Mouse (Mus musculus) CH12.LX (cell line): Measurements from ENCODE around the gene C2. TPM values are rescaled to one million over a fixed set of nuclear protein-coding genes. Genes with fewer than 3 reads are reported as not detected.

Experiments
- DNase-seq: peaks from one replicate; pipeline ENCODE4 v3.0.0-alpha.2; 2013; ENCODE audit errors: extremely low read depth
- H3K27ac ChIP-seq: 2 replicates; pipeline ENCODE4 v1.5.1; 2012; ENCODE audit warnings: low read depth, mild to moderate bottlenecking, control low read depth, moderate library complexity; ENCODE audit not compliant: insufficient read depth
- H3K27me3 ChIP-seq: replicated peaks from 2 replicates; pipeline ENCODE3; 2012; ENCODE audit warnings: inconsistent platforms
- H3K36me3 ChIP-seq, 2 experiments: replicated peaks in 1 of 2; 2 replicates each; pipeline versions ENCODE3 to v1.6.1; 2012; ENCODE audit warnings: inconsistent platforms in 1 of 2, low read length in 1 of 2, mild to moderate bottlenecking in 1 of 2, mixed read lengths in 1 of 2, moderate library complexity in 1 of 2; ENCODE audit not compliant: control insufficient read depth in 1 of 2, insufficient read depth in 1 of 2
- H3K4me1 ChIP-seq, 2 experiments: 2 replicates each; pipeline ENCODE4 v1.6.1; 2012; ENCODE audit warnings: inconsistent platforms in 1 of 2, moderate library complexity in 1 of 2; ENCODE audit not compliant: insufficient read depth in 2 of 2, control insufficient read depth in 1 of 2
- H3K4me2 ChIP-seq: 2 replicates; pipeline ENCODE4 v1.6.1; 2012; ENCODE audit warnings: low read depth, mild to moderate bottlenecking, control low read depth; ENCODE audit not compliant: poor library complexity, insufficient read depth, severe bottlenecking
- H3K4me3 ChIP-seq, 3 experiments: fragments of 150-350 bp in 1 of 3; sonication (generic) in 1 of 3; replicated peaks in 1 of 3; 2 replicates each; pipeline versions ENCODE3 to v1.5.1; 2011 to 2012; ENCODE audit warnings: low read depth in 2 of 3, low read length in 2 of 3, mild to moderate bottlenecking in 2 of 3, moderate library complexity in 2 of 3, control low read depth in 1 of 3, improper control_type of control experiment in 1 of 3, inconsistent platforms in 1 of 3, mixed read lengths in 1 of 3; ENCODE audit not compliant: poor library complexity in 1 of 3
- H3K79me2 ChIP-seq: replicated peaks from 2 replicates; pipeline ENCODE4 v1.6.1; 2012; ENCODE audit warnings: mild to moderate bottlenecking, moderate library complexity; ENCODE audit not compliant: control insufficient read depth, poor library complexity, insufficient read depth, severe bottlenecking; ENCODE audit errors: extremely low read depth
- H3K9ac ChIP-seq: 2 replicates; pipeline ENCODE4 v1.6.1; 2012; ENCODE audit warnings: low read depth, mild to moderate bottlenecking, control low read depth, moderate library complexity; ENCODE audit not compliant: insufficient read depth
- H3K9me3 ChIP-seq: replicated peaks from 2 replicates; pipeline ENCODE3; 2012; ENCODE audit warnings: low read length, inconsistent platforms, mixed read lengths
- BHLHE40 ChIP-seq: IDR thresholded peaks from 2 replicates; pipeline ENCODE4 v1.6.1; 2011; ENCODE audit warnings: mild to moderate bottlenecking, low read depth, low read length, improper control_type of control experiment
- CHD1 ChIP-seq: IDR thresholded peaks from 2 replicates; pipeline ENCODE4 v1.6.1; 2012; ENCODE audit warnings: low read depth, low read length, improper control_type of control experiment, inconsistent platforms
- CHD2 ChIP-seq: IDR thresholded peaks from 2 replicates; pipeline ENCODE4 v1.6.1; 2011; ENCODE audit warnings: low read length, improper control_type of control experiment
- CTCF ChIP-seq, 2 experiments: IDR thresholded peaks in 1 of 2; conservative IDR thresholded peaks in 1 of 2; 2 replicates each; pipeline ENCODE4 v1.5.1; 2011 to 2012; ENCODE audit warnings: low read depth in 2 of 2, low read length in 2 of 2, improper control_type of control experiment in 1 of 2, inconsistent platforms in 1 of 2, mild to moderate bottlenecking in 1 of 2, moderate library complexity in 1 of 2
- E2F4 ChIP-seq: IDR thresholded peaks from 2 replicates; pipeline ENCODE4 v1.6.1; 2011; ENCODE audit warnings: low read depth, low read length, improper control_type of control experiment; ENCODE audit not compliant: insufficient replicate concordance
- ELF1 ChIP-seq: IDR thresholded peaks from 2 replicates; pipeline ENCODE4 v1.6.1; 2014; ENCODE audit warnings: low read depth, mild to moderate bottlenecking, inconsistent platforms, low read length, improper control_type of control experiment
- EP300 ChIP-seq: IDR thresholded peaks from 2 replicates; pipeline ENCODE4 v1.6.1; 2011; ENCODE audit warnings: low read length, improper control_type of control experiment
- ETS1 ChIP-seq: conservative IDR thresholded peaks from 2 replicates; pipeline ENCODE4 v1.6.1; 2012; ENCODE audit warnings: low read depth, mild to moderate bottlenecking, inconsistent platforms, low read length, improper control_type of control experiment, moderate library complexity
- GABPA ChIP-seq: IDR thresholded peaks from 2 replicates; pipeline ENCODE4 v1.6.1; 2012; ENCODE audit warnings: low read depth, low read length, improper control_type of control experiment, inconsistent platforms; ENCODE audit not compliant: insufficient replicate concordance
- HCFC1 ChIP-seq: IDR thresholded peaks from 2 replicates; pipeline ENCODE4 v1.6.1; 2012; ENCODE audit warnings: low read depth, mild to moderate bottlenecking, inconsistent platforms, low read length, improper control_type of control experiment
- IRF4 ChIP-seq: IDR thresholded peaks from 2 replicates; pipeline ENCODE4 v1.6.1; 2014; ENCODE audit warnings: low read depth, mild to moderate bottlenecking, inconsistent platforms, low read length, improper control_type of control experiment
- JUN ChIP-seq: IDR thresholded peaks from 2 replicates; pipeline ENCODE4 v1.6.1; 2011; ENCODE audit warnings: low read depth, mild to moderate bottlenecking, low read length, improper control_type of control experiment, moderate library complexity; ENCODE audit not compliant: insufficient read depth
- JUND ChIP-seq: conservative IDR thresholded peaks from 2 replicates; pipeline ENCODE4 v1.6.1; 2011; ENCODE audit warnings: low read depth, low read length, improper control_type of control experiment
- KAT2A ChIP-seq: IDR thresholded peaks from 2 replicates; pipeline ENCODE4 v1.6.1; 2012; ENCODE audit warnings: low read length, improper control_type of control experiment, inconsistent platforms; ENCODE audit not compliant: insufficient replicate concordance
- MAFK ChIP-seq: IDR thresholded peaks from 2 replicates; pipeline ENCODE4 v1.6.1; 2011; ENCODE audit warnings: low read length, improper control_type of control experiment; ENCODE audit not compliant: insufficient replicate concordance
- MAX ChIP-seq: IDR thresholded peaks from 2 replicates; pipeline ENCODE4 v1.6.1; 2011; ENCODE audit warnings: low read length, improper control_type of control experiment
- MAZ ChIP-seq: IDR thresholded peaks from 2 replicates; pipeline ENCODE4 v1.6.1; 2012; ENCODE audit warnings: low read depth, mild to moderate bottlenecking, inconsistent platforms, low read length, improper control_type of control experiment, moderate library complexity
- MEF2A ChIP-seq: IDR thresholded peaks from 2 replicates; pipeline ENCODE4 v1.6.1; 2014; ENCODE audit warnings: low read depth, mild to moderate bottlenecking, inconsistent platforms, low read length, improper control_type of control experiment, borderline replicate concordance
- MXI1 ChIP-seq: IDR thresholded peaks from 2 replicates; pipeline ENCODE4 v1.6.1; 2011; ENCODE audit warnings: mild to moderate bottlenecking, low read depth, low read length, improper control_type of control experiment
- MYC ChIP-seq: IDR thresholded peaks from 2 replicates; pipeline ENCODE4 v1.6.1; 2011; ENCODE audit warnings: low read depth, mild to moderate bottlenecking, improper control_type of control experiment, low read length
- NELFE ChIP-seq: IDR thresholded peaks from 2 replicates; pipeline ENCODE4 v1.6.1; 2011; ENCODE audit warnings: low read depth, low read length, improper control_type of control experiment
- NRF1 ChIP-seq: IDR thresholded peaks from 2 replicates; pipeline ENCODE4 v1.6.1; 2014; ENCODE audit warnings: low read depth, mild to moderate bottlenecking, inconsistent platforms, low read length, improper control_type of control experiment, moderate library complexity
- PAX5 ChIP-seq: IDR thresholded peaks from 2 replicates; pipeline ENCODE4 v1.6.1; 2012; ENCODE audit warnings: low read length, inconsistent platforms, mixed read lengths
- POLR2A ChIP-seq: IDR thresholded peaks from 2 replicates; pipeline ENCODE4 v1.6.1; 2011; ENCODE audit warnings: low read depth, mild to moderate bottlenecking, improper control_type of control experiment, low read length
- POLR2AphosphoS2 ChIP-seq: IDR thresholded peaks from 2 replicates; pipeline ENCODE4 v1.6.1; 2011; ENCODE audit warnings: low read depth, low read length, improper control_type of control experiment
- RAD21 ChIP-seq: IDR thresholded peaks from 2 replicates; pipeline ENCODE4 v1.6.1; 2011; ENCODE audit warnings: low read depth, mild to moderate bottlenecking, low read length, improper control_type of control experiment, moderate library complexity
- RCOR1 ChIP-seq: conservative IDR thresholded peaks from 2 replicates; pipeline ENCODE4 v1.6.1; 2012; ENCODE audit warnings: low read depth, mild to moderate bottlenecking, inconsistent platforms, low read length, improper control_type of control experiment
- SIN3A ChIP-seq: IDR thresholded peaks from 2 replicates; pipeline ENCODE4 v1.6.1; 2012; ENCODE audit warnings: low read length, improper control_type of control experiment, inconsistent platforms
- SMC3 ChIP-seq: IDR thresholded peaks from 2 replicates; pipeline ENCODE4 v1.6.1; 2011; ENCODE audit warnings: low read depth, low read length, improper control_type of control experiment
- TBP ChIP-seq: conservative IDR thresholded peaks from 2 replicates; pipeline ENCODE4 v1.6.1; 2011; ENCODE audit warnings: low read depth, low read length, improper control_type of control experiment
- TCF12 ChIP-seq: IDR thresholded peaks from 2 replicates; pipeline ENCODE4 v1.6.1; 2014; ENCODE audit warnings: low read depth, mild to moderate bottlenecking, inconsistent platforms, low read length, improper control_type of control experiment
- UBTF ChIP-seq: IDR thresholded peaks from 2 replicates; pipeline ENCODE4 v1.6.1; 2012; ENCODE audit warnings: low read depth, mild to moderate bottlenecking, inconsistent platforms, low read length, improper control_type of control experiment, moderate library complexity
- USF1 ChIP-seq: IDR thresholded peaks from 2 replicates; pipeline ENCODE4 v1.6.1; 2014; ENCODE audit warnings: low read depth, mild to moderate bottlenecking, inconsistent platforms, low read length, improper control_type of control experiment
- USF2 ChIP-seq: conservative IDR thresholded peaks from 2 replicates; pipeline ENCODE4 v1.6.1; 2011; ENCODE audit warnings: low read depth, low read length, improper control_type of control experiment
- ZC3H11A ChIP-seq: IDR thresholded peaks from 2 replicates; pipeline ENCODE4 v1.6.1; 2012; ENCODE audit warnings: low read depth, mild to moderate bottlenecking, inconsistent platforms, low read length, improper control_type of control experiment
- ZKSCAN1 ChIP-seq: IDR thresholded peaks from 2 replicates; pipeline ENCODE4 v1.6.1; 2012; ENCODE audit warnings: low read depth, inconsistent platforms, low read length, improper control_type of control experiment, borderline replicate concordance
- ZMIZ1 ChIP-seq: IDR thresholded peaks from 2 replicates; pipeline ENCODE4 v1.6.1; 2012; ENCODE audit warnings: low read depth, mild to moderate bottlenecking, inconsistent platforms, low read length, improper control_type of control experiment
- ZNF384 ChIP-seq: IDR thresholded peaks from 2 replicates; pipeline ENCODE4 v1.6.1; 2012; ENCODE audit warnings: low read depth, low read length, improper control_type of control experiment, inconsistent platforms
- dilution Hi-C: fragments of 300-500 bp; cut with MboI; formaldehyde crosslinking; loops from 2 replicates; pipeline ENCODE4 v1.14.3; 2020; ENCODE audit warnings: low sequenced_read_pairs; ENCODE audit not compliant: extremely low pct_unique_long_range_greater_than_20kb, extremely low pct_ligation_motif_present
- in situ Hi-C: fragments of 300-500 bp; cut with MboI; formaldehyde crosslinking; loops from 3 replicates; pipeline ENCODE4 v1.14.3; 2019; ENCODE audit warnings: low sequenced_read_pairs, low pct_ligation_motif_present, low pct_unique_long_range_greater_than_20kb, mixed read lengths
- polyA plus RNA-seq: library from polyadenylated mRNA; unstranded; fragments of >175 nt; gene quantifications from 2 replicates; pipeline ENCODE4 v1.2.1, GENCODE M21; 2012; ENCODE audit warnings: low read depth; ENCODE audit not compliant: insufficient read length
- total RNA-seq, 2 experiments: library from RNA; depleted of rRNA; stranded (reverse); fragments of 300-350 nt in 1 of 2; fragments of >200 nt in 1 of 2; gene quantifications; 2 replicates each; pipeline ENCODE4 v1.2.3; 2012 to 2014

The C2 gene
- total and polyA plus RNA-seq, 3 experiments = 1.3 to 6.6 (median 3.1) TPM

DNA sequence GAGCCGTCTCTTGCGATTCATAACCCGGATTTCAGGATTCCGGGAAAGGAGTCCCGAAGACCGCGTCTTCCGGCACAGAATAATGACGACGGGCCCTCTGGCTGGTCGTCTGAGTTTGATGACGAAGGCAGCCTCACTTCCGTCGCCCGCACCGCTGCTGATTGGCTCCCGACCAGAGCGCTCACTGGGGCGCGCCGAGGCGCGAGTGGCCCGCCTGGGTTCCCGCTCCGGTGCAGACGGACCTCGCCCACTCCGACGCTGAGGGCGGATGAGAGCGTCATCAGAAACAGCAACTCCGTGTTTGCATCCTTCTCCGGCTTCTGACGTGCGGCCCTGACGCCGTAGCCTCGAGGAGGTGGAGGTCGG lies 61.2 kb downstream of the C2 start, which contains the start of the genes Stk19 and Dxo:
Gene Stk19, minus strand, starts transcription at position 90 of the 366 bp plus-strand sequence.
Gene Dxo, plus strand, starts transcription at position 164 of the 366 bp plus-strand sequence.
- H3K27me3 ChIP-seq = no peaks in the 10 kb centered on the region
- in situ Hi-C loops = no loop called here
- peaks cover 3% of the 10 kb centered on the region for H3K9me3 ChIP-seq
- no peak within 1 kb of the TSS for H3K27ac ChIP-seq
- DNase-seq = peak; percentile 96
- peak within 1 kb of the TSS; percentile 60 for H3K9ac ChIP-seq
- peak within 1 kb of the TSS; percentile 77 to 91 (median 87) for H3K4me3 ChIP-seq
- TF ChIP-seq TCF12 (no peak), JUN (no peak), USF2 (no peak), RCOR1 (no peak), POLR2A (peak; percentile 84), MAX (peak; percentile 71; the same call in 1 of the 2 replicates), NELFE (peak; percentile 63; the same call in 1 of the 2 replicates), MXI1 (peak; percentile 84), ETS1 (peak; percentile 20; the same call in 1 of the 2 replicates), UBTF (no peak), BHLHE40 (no peak), SIN3A (peak; percentile 97), MEF2A (peak; percentile 65), PAX5 (no peak), CHD1 (no peak), POLR2AphosphoS2 (no peak; the same call in 1 of the 2 replicates), USF1 (no peak), NRF1 (peak; percentile 26), ELF1 (peak; percentile 99), MAFK (no peak), JUND (no peak), ZKSCAN1 (no peak), TBP (no peak), GABPA (peak; percentile 59; the same call in 1 of the 2 replicates), ZC3H11A (no peak), ZMIZ1 (no peak), EP300 (no peak), E2F4 (0 out of 2 replicates have a peak, but pooled peaks have one; percentile 64), RAD21 (no peak), ZNF384 (no peak), IRF4 (peak; percentile 63), CTCF (conservative IDR thresholded peaks at IDR 0.05 in 1 of 2, IDR thresholded peaks at IDR 0.05 in 1 of 2; ENCODE audit: low read depth in 2 of 2, low read length in 2 of 2) (no peak), KAT2A (peak; percentile 88), HCFC1 (peak; percentile 95), MAZ (peak; percentile 81; the same call in 1 of the 2 replicates), SMC3 (no peak), CHD2 (0 out of 2 replicates have a peak, but pooled peaks have one; percentile 51), MYC (no peak)
- peaks cover 43 to 72% of the 10 kb centered on the region in 2 experiments for H3K36me3 ChIP-seq
- peaks cover 3% of the 10 kb centered on the region; the same call in 1 of the 2 replicates for H3K79me2 ChIP-seq
- dilution Hi-C loops = no loop called here
- H3K4me1 ChIP-seq = peaks cover 7 to 28% of the 10 kb centered on the region in 2 experiments; a peak in 3 of 4 replicates
- H3K4me2 ChIP-seq = peak within 1 kb of the TSS; percentile 84
